Mouse (Mus musculus) cerebellum, adult 8-10 months (tissue): Measurements from ENCODE around the gene Hspa5.
"Not testable (repeated sequence)": the region's sequence is repeated elsewhere in the genome, so short reads cannot be mapped to it uniquely, and the experiment has no call there.

Experiments used
- DNase-seq: peaks from one replicate; pipeline ENCODE4 v3.0.0; 2022

Gene Hspa5

DNA sequence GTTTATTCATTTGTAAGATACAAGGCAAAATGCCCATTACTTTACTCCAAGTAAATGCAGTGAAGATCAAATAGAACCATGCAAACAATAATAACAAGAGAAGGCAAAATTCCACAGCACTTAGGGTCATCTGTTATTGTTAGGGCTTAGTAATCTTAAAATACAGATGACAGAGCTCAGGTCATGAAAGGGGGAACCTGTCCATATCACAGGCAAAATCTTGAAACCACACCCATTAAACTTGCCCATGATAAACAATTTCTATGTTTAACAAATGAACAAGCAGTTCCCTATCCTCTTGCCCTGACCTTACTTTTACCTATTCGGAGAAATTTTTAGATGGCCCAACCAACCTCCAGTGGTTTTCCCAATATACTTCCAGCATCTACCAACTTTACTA is 37.8 kb downstream of the Hspa5 start:
- no peak for DNase-seq

DNA sequence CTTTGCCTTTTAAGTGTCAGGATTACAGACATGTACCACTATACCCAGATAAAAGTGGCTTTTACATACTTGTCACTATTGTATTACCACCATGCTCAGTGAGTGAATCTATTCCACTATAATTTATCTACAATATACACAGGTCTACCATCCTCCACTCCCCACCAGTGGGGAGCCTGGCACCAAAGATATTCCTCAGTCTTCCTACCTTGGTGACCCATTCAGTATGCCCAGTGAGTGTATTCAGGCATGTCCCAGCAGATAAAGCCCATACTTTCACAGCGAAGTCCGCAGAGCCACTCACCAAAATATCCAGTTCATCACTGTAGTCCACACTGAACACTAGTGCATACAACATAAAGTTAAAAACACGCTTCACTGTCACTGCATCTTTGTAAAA is 39.0 kb downstream of the Hspa5 start:
- DNase-seq, result no peak

GRCm38 (mm10) chr2:34812706-34813105 is 40.9 kb downstream of the Hspa5 start:
- DNase-seq, result no peak

DNA sequence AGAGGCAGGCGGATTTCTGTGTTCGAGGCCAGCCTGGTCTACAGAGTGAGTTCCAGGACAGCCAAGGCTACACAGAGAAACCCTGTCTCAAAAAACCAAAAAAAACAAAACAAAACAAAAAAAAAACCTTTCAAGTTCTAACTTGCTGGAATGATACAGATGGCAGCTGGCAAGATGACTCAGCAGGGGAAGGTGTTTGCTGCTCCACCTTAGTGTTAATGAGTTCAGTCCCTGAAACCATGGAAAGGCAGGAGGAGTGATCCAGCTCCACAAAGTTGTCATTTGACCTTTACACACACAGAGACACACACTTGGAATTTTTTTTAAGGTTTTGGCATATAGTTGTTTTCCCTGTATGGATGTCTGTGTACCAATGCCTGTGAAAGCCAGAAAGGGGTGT is 44.1 kb downstream of the Hspa5 start:
- not testable (repeated sequence) for DNase-seq

DNA sequence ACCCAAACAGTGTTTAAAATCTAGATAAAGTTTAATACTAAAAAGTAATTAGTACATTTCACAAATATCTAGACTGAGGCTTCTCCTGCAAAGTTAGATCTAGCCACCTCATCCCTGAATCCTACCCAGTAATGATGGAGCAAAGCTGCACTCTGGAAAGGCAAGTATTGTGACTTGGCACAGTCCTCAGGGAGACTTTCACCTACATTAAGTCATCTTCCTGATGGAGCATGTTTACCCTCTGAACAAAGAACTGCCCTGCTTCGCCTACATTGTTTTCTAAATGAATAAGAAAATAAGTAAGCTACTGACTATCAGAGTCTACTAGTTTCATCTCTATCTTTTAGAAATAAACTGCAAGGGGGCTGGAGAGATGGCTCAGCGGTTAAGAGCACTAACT is 46.7 kb downstream of the Hspa5 start:
- no peak for DNase-seq

DNA sequence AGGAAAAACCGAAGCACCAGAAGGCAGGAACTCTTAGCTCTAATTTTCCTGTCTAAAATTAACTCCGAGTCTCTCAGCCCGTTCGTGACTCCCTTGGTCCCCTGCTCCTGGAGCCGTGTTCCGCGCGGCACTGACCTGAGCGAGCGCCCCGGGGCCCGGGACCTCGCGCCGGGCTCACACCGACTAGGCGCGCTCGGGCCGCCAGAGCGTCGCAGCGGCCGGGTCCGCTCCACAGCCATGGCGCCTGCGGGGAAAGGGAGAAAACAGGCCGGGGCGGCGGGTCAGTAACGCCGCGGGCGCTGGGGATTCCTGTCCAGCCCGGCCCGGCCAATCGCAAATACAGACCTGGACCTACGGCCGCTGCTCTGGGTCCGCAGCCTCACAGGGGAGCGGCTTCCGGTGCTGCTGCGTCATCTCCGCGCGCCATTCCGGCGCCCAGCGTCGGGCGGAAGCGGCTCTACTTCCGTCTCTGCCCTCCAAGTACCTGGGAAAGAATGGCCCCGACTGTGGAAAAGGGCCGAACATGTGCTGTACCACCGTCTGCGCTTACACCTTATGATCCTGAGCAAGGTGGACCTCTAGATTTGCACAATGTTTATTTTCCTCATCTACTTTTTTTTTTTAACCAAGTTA is 54.2 kb downstream of the Hspa5 start, which contains the start of gene Fbxw2:
TSS of gene Fbxw2 (minus strand) at position 485 of the 633 bp plus-strand sequence.
- peak; percentile 90 for DNase-seq

DNA sequence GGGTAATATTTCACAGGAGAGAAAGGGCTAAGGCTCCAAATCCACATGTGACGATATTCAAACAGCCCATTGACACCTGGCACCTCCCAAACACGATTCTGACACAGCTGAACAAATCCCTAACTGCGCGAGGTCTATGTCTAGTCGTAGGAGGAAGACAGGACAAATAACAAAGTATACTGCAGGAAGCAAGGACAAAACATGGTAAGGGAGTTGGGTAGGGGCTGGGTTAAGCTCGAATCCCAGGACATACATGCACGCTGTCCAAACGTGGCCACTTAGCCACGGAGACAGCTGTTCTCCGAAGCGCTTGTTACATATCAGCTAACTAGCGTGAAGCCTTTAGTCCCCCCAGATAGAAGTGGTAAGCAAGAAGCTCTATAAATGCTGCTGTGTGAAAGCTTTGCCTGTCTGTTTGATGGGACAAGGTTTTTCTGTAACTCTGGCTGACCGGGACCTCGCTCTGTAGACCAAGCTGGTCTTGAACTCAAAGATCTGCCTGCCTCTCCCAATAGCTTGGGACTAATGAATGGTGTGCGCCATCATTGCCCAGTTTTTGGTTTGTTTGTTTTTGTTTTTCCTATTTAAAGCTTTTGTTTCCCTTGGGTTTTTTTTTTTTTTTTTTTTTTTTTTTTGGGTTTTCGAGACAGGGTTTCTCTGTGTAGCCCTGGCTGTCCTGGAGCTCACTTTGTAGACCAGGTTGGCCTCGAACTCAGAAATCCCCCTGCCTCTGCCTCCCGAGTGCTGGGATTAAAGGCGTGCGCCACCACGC is 54.9 kb downstream of the Hspa5 start:
- DNase-seq, result peak; percentile 22
